Mouse (Mus musculus) retina, adult 2 months (tissue): ENCODE results near the gene Ltc4s.

ENCODE experiments used
- DNase-seq: peaks from one replicate; pipeline ENCODE4 v3.0.0-alpha.2; 2012; ENCODE audit warnings: low read depth, low spot score

The Ltc4s gene

GRCm38 (mm10) chr11:50201590-50201989, 36.8 kb downstream of the Ltc4s start:
- DNase-seq, result no peak

GRCm38 (mm10) chr11:50200613-50201012, 37.8 kb downstream of the Ltc4s start:
- DNase-seq, result no peak

- no peak for DNase-seq
Observed at GRCm38 (mm10) chr11:50198916-50199315, 39.5 kb downstream of the Ltc4s start.

- DNase-seq, result no peak
Observed at GRCm38 (mm10) chr11:50198219-50198846, 40.1 kb downstream of the Ltc4s start.

GRCm38 (mm10) chr11:50197500-50197899, 40.9 kb downstream of the Ltc4s start:
- no peak for DNase-seq

GRCm38 (mm10) chr11:50194793-50195192, 43.6 kb downstream of the Ltc4s start:
- DNase-seq, result no peak

- DNase-seq, result no peak
Observed at GRCm38 (mm10) chr11:50194070-50194469, 44.3 kb downstream of the Ltc4s start.

GRCm38 (mm10) chr11:50192278-50192677, 46.1 kb downstream of the Ltc4s start:
- DNase-seq, result no peak

- no peak for DNase-seq
Observed at GRCm38 (mm10) chr11:50190362-50190761, 48.1 kb downstream of the Ltc4s start.

GRCm38 (mm10) chr11:50188682-50189081, 49.7 kb downstream of the Ltc4s start:
- DNase-seq, result no peak
